Mouse (Mus musculus) CD4-positive, CD25-positive, alpha-beta regulatory T cell, adult 2 months (primary cell): ENCODE measurements around the gene Cuta.
"Not testable (repeated sequence)": the region's sequence is repeated elsewhere in the genome, so short reads cannot be mapped to it uniquely, and the experiment has no call there.

Source experiments
- DNase-seq: peaks from one replicate; pipeline ENCODE4 v3.0.0-alpha.2; 2012; ENCODE audit warnings: low read depth, low spot score

Cuta gene

GRCm38 (mm10) chr17:26936921-26937695 is 2.3 kb downstream of the Cuta start:
- DNase-seq: no peak

GRCm38 (mm10) chr17:26936453-26936852 is 2.9 kb downstream of the Cuta start:
- DNase-seq: no peak

GRCm38 (mm10) chr17:26935027-26935426 is 4.3 kb downstream of the Cuta start:
- no peak for DNase-seq

GRCm38 (mm10) chr17:26933885-26934827 is 5.2 kb downstream of the Cuta start:
- DNase-seq: no peak

- no peak for DNase-seq
Measured at GRCm38 (mm10) chr17:26933419-26933818, 6.0 kb downstream of the Cuta start.

- peak; percentile 98 for DNase-seq
Measured at GRCm38 (mm10) chr17:26932839-26933398, 6.5 kb downstream of the Cuta start, which contains the start of gene Phf1. TSS of gene Phf1 (plus strand) at chr17:26933052.

GRCm38 (mm10) chr17:26931795-26932194 is 7.6 kb downstream of the Cuta start:
- peak; percentile 47 for DNase-seq

- not testable (repeated sequence) for DNase-seq
Measured at GRCm38 (mm10) chr17:26925414-26925813, 14.0 kb downstream of the Cuta start.

GRCm38 (mm10) chr17:26922368-26922767 is 17.0 kb downstream of the Cuta start:
- DNase-seq: not testable (repeated sequence)

GRCm38 (mm10) chr17:26919516-26919915 is 19.9 kb downstream of the Cuta start:
- not testable (repeated sequence) for DNase-seq

GRCm38 (mm10) chr17:26918343-26918742 is 21.0 kb downstream of the Cuta start:
- DNase-seq: no peak

- DNase-seq: not testable (repeated sequence)
Measured at GRCm38 (mm10) chr17:26917560-26917959, 21.8 kb downstream of the Cuta start.

- peak; percentile 99 for DNase-seq
Measured at GRCm38 (mm10) chr17:26916711-26917482, 22.5 kb downstream of the Cuta start, which contains the start of gene Kifc5b. TSS of gene Kifc5b (plus strand) at chr17:26917091.

- DNase-seq: no peak
Measured at GRCm38 (mm10) chr17:26915248-26915647, 24.1 kb downstream of the Cuta start.

- not testable (repeated sequence) for DNase-seq
Measured at GRCm38 (mm10) chr17:26907506-26907905, 31.9 kb downstream of the Cuta start.

GRCm38 (mm10) chr17:26904320-26904719 is 35.0 kb downstream of the Cuta start:
- DNase-seq: no peak

GRCm38 (mm10) chr17:26900916-26901315 is 38.5 kb downstream of the Cuta start:
- DNase-seq: no peak

- DNase-seq: peak; percentile 85
Measured at GRCm38 (mm10) chr17:26895578-26895977, 43.8 kb downstream of the Cuta start.

GRCm38 (mm10) chr17:26894342-26894741 is 45.0 kb downstream of the Cuta start:
- DNase-seq: no peak

- DNase-seq: no peak
Measured at GRCm38 (mm10) chr17:26893492-26893891, 45.9 kb downstream of the Cuta start.
